Mouse (Mus musculus) right cerebral cortex, adult 18-20 months (tissue): ENCODE results near the gene AU018091.
"Not testable (repeated sequence)": the region's sequence is repeated elsewhere in the genome, so short reads cannot be mapped to it uniquely, and the experiment has no call there.

Source experiments
- DNase-seq: peaks from one replicate; pipeline ENCODE4 v3.0.0; 2022; ENCODE audit warnings: mixed read lengths

AU018091 gene

GRCm38 (mm10) chr7:3164991-3165390 is 4.0 kb downstream of the AU018091 start:
- DNase-seq = no peak

GRCm38 (mm10) chr7:3164381-3164780 is 4.6 kb downstream of the AU018091 start:
- DNase-seq = no peak

DNA sequence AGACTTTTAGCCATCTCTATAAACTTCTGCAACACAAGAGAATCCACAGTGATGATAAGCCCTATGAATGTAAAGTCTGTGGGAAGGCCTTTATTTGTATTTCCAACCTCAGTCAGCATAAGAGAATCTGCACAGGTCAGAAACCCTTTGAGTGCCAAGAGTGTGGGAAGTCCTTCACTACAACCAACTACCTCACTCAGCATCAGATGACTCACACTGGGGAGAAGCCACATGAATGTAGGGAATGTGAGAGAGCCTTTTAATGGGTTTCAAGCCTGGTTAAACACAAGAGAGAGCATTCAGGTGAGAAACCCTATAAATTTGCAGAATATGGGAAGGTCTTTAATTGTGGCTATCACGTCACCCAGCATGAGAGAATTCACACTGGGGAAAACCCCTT is 18.6 kb downstream of the AU018091 start:
- DNase-seq = no peak

DNA sequence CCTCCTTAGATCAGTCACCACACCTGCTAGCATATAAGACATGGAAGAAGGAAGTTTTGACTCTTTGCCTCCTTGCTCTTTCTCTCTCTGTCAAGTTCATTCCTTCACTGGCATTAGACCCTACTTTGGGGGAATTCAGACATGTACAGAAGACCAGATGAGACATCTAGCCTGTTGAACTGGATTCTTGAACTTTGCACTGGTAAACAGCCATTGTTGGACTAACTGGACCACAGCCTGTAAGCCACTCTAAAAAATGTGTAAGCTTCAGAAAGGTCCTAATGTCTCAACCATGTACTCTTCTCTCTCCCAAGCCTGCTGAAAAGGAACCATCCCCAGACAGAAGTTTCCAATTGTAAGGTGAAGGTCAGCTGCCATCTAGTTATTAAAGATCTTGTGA is 22.9 kb downstream of the AU018091 start:
- DNase-seq = no peak

DNA sequence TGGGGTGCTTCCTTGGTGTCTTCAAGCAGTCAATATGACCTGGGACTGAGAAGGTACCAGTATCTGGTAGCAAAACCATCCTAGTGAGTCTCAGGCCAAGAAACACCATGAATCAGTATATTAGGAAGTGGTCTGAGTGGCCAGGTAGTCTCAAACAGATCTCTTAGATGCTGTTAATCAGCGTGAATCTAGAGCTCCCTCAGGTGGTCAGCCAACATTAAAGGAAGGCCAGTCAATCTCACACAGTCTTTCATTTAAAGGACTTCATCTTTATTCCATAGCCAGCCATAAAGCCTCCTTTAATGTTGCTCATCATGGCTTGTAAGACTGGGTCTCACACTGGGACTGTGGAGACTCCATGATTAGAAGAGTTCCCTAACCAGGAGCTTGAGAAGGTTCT is 25.7 kb downstream of the AU018091 start:
- DNase-seq = no peak

DNA sequence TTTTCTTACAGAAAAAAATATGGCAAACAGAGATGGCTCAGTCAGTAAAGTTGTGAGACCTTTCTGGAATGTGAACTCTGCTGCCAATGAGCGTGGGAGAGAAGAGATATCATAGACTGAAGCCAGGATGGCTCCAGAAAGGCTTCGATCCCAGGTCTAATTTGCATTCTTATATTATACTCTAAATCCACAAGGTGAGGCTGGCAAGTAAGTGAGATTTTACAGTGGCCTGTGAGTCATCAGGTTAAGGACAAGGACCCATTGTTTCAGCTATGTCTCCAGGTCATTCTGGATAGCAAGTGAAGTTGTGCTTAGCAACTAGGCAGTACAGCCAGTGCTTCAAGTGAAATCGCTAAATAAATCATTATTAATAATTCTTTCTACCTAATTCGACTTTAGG is 33.4 kb downstream of the AU018091 start:
- DNase-seq = no peak

DNA sequence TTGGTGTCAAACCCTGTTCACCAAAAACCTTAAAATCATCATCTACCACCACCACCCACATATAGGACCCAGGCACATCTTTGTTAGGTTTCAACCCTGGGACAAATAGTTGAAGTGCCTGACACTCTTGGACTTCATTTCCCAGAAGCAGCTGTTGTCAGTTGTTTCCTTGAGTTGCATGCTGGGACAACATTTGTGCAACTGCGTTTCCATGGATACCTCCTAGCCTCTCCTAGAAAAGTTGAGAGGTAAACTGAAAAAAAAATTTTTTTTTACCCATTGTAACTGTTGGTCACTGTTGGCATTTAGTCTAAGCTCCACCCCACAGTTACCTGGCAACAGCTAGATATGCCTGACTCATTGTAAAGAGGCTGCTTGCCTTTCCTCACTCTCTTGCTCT is 34.3 kb downstream of the AU018091 start:
- DNase-seq = no peak

DNA sequence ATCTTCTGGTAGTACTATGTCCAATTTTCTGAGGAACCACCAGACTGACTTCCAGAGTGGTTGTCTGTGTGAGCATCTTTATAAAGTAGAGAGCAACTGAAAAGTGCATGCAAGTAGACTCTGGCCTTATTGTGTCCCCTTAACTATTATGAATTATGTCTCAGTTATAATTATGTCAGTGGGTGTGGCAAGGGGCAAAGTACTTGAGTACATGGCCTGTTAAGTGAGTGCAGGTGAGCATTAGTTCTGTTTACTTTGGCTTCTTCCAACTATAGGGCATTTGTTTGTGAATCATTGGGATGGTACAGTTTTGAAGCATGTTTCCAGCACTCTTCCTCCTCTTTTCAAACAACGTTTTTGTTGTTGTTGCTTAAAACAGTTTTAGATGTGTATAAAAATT is 38.7 kb downstream of the AU018091 start:
- DNase-seq = no peak

GRCm38 (mm10) chr7:3128564-3128963 is 40.4 kb downstream of the AU018091 start:
- DNase-seq = not testable (repeated sequence)

DNA sequence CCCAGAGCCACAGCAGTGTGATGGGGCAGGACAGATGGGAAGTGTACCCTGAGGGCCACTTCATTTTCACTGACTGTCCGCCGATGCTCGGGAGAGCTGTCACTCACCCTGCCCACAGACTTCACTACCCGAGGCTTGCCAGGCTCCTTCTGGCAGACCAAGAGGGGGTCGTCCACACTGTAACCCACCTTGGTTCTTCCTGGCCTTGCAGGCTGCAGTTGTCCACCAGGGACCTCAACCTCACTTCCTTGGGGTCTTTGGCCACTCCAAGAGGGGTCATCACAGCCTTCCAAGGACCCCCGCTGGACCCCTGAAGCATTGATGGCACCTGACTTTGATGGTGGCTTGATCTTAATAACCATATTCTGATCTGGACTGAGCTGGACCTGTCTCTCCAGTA is 57.8 kb downstream of the AU018091 start:
- DNase-seq = not testable (repeated sequence)

- not testable (repeated sequence) for DNase-seq
These were observed 62.4 kb downstream of the AU018091 start for GRCm38 (mm10) chr7:3106516-3107077.
